Mouse (Mus musculus): Measurements from ENCODE around the gene Trip10. TPM values are rescaled to one million over a fixed set of nuclear protein-coding genes. Genes with fewer than 3 reads are reported as not detected.
A peak's percentile ranks its signal among the peaks of the same experiment; 100 is the strongest.
"Not testable (repeated sequence)": the region's sequence is repeated elsewhere in the genome, so short reads cannot be mapped to it uniquely, and the experiment has no call there.

Gene Trip10
- polyA plus RNA-seq, 1 experiment: not detected

GRCm38 (mm10) chr17:57267556-57268126 is 18.4 kb downstream of the Trip10 start:
- 0 out of 2 replicates have a peak, but pooled peaks cover 2% of the 10 kb centered on the region for H3K4me1 ChIP-seq (ENCODE audit: control insufficient read depth, insufficient read depth, low read length)
- TF ChIP-seq CTCF (IDR thresholded peaks at IDR 0.05; ENCODE audit: insufficient read depth, low read depth, low read length) (no peak), POLR2A (IDR thresholded peaks at IDR 0.05; ENCODE audit: insufficient read depth, low read depth, low read length) (no peak)
- H3K4me3 ChIP-seq (ENCODE audit: insufficient read depth, low read depth, low read length): no peak overlapping the region
- 94% methylated on average over 6 of the region's 6 CpGs for WGBS
- H3K27ac ChIP-seq (ENCODE audit: insufficient read depth, low read depth, low read length): no peak overlapping the region

GRCm38 (mm10) chr17:57271301-57271700 is 22.0 kb downstream of the Trip10 start:
- 54% methylated on average over 9 of the region's 9 CpGs for WGBS
- H3K4me3 ChIP-seq (ENCODE audit: insufficient read depth, low read depth, low read length): no peak overlapping the region
- peaks cover 13% of the 10 kb centered on the region for H3K4me1 ChIP-seq (ENCODE audit: control insufficient read depth, insufficient read depth, low read length)
- no peak overlapping the region for H3K27ac ChIP-seq (ENCODE audit: insufficient read depth, low read depth, low read length)
- TF ChIP-seq POLR2A (IDR thresholded peaks at IDR 0.05; ENCODE audit: insufficient read depth, low read depth, low read length) (no peak), CTCF (IDR thresholded peaks at IDR 0.05; ENCODE audit: insufficient read depth, low read depth, low read length) (no peak)

GRCm38 (mm10) chr17:57273846-57274245 is 24.6 kb downstream of the Trip10 start:
- no peak overlapping the region for H3K27ac ChIP-seq (ENCODE audit: insufficient read depth, low read depth, low read length)
- no peak overlapping the region for H3K4me3 ChIP-seq (ENCODE audit: insufficient read depth, low read depth, low read length)
- H3K4me1 ChIP-seq (ENCODE audit: control insufficient read depth, insufficient read depth, low read length): peaks cover 13% of the 10 kb centered on the region
- 51% methylated on average over 7 of the region's 7 CpGs for WGBS
- TF ChIP-seq POLR2A (IDR thresholded peaks at IDR 0.05; ENCODE audit: insufficient read depth, low read depth, low read length): no peak
- no peak for TF ChIP-seq CTCF (IDR thresholded peaks at IDR 0.05; ENCODE audit: insufficient read depth, low read depth, low read length)

GRCm38 (mm10) chr17:57274686-57275085 is 25.4 kb downstream of the Trip10 start:
- H3K4me1 ChIP-seq (ENCODE audit: control insufficient read depth, insufficient read depth, low read length): peaks cover 13% of the 10 kb centered on the region
- H3K4me3 ChIP-seq (ENCODE audit: insufficient read depth, low read depth, low read length): peak overlapping the region; percentile 55
- H3K27ac ChIP-seq (ENCODE audit: insufficient read depth, low read depth, low read length): no peak overlapping the region
- WGBS: 14% methylated on average over 15 of the region's 15 CpGs
- TF ChIP-seq POLR2A (IDR thresholded peaks at IDR 0.05; ENCODE audit: insufficient read depth, low read depth, low read length) (no peak), CTCF (IDR thresholded peaks at IDR 0.05; ENCODE audit: insufficient read depth, low read depth, low read length) (no peak)

GRCm38 (mm10) chr17:57275111-57275996 is 26.1 kb downstream of the Trip10 start:
- Histone ChIP-seq H3K4me1 (ENCODE audit: control insufficient read depth, insufficient read depth, low read length) (peaks cover 13% of the 10 kb centered on the region), H3K4me3 (ENCODE audit: insufficient read depth, low read depth, low read length) (peak overlapping the region; percentile 55), H3K27ac (ENCODE audit: insufficient read depth, low read depth, low read length) (no peak overlapping the region)
- under 1% methylated on average over 53 of the region's 53 CpGs for WGBS
- no peak for TF ChIP-seq CTCF (IDR thresholded peaks at IDR 0.05; ENCODE audit: insufficient read depth, low read depth, low read length)
- TF ChIP-seq POLR2A (IDR thresholded peaks at IDR 0.05; ENCODE audit: insufficient read depth, low read depth, low read length): no peak

GRCm38 (mm10) chr17:57275997-57276351 is 26.7 kb downstream of the Trip10 start:
- peak overlapping the region; percentile 55 for H3K4me3 ChIP-seq (ENCODE audit: insufficient read depth, low read depth, low read length)
- H3K4me1 ChIP-seq (ENCODE audit: control insufficient read depth, insufficient read depth, low read length): peaks cover 13% of the 10 kb centered on the region
- TF ChIP-seq POLR2A (IDR thresholded peaks at IDR 0.05; ENCODE audit: insufficient read depth, low read depth, low read length) (no peak), CTCF (IDR thresholded peaks at IDR 0.05; ENCODE audit: insufficient read depth, low read depth, low read length) (no peak)
- no peak overlapping the region for H3K27ac ChIP-seq (ENCODE audit: insufficient read depth, low read depth, low read length)
- 1% methylated on average over 13 of the region's 13 CpGs for WGBS

GRCm38 (mm10) chr17:57276634-57277121 is 27.4 kb downstream of the Trip10 start:
- TF ChIP-seq POLR2A (IDR thresholded peaks at IDR 0.05; ENCODE audit: insufficient read depth, low read depth, low read length) (no peak), CTCF (IDR thresholded peaks at IDR 0.05; ENCODE audit: insufficient read depth, low read depth, low read length) (peak; percentile 66)
- WGBS: under 1% methylated on average over 20 of the region's 20 CpGs
- Histone ChIP-seq H3K4me1 (ENCODE audit: control insufficient read depth, insufficient read depth, low read length) (peaks cover 13% of the 10 kb centered on the region), H3K27ac (ENCODE audit: insufficient read depth, low read depth, low read length) (peak overlapping the region; percentile 49; the same call in 1 of the 2 replicates), H3K4me3 (ENCODE audit: insufficient read depth, low read depth, low read length) (peak overlapping the region; percentile 44)

GRCm38 (mm10) chr17:57277598-57278261 is 28.5 kb downstream of the Trip10 start:
- H3K27ac ChIP-seq (ENCODE audit: insufficient read depth, low read depth, low read length); H3K4me3 ChIP-seq (ENCODE audit: insufficient read depth, low read depth, low read length): not testable (repeated sequence)
- 92% methylated on average over 4 of the region's 5 CpGs for WGBS
- peaks cover 13% of the 10 kb centered on the region for H3K4me1 ChIP-seq (ENCODE audit: control insufficient read depth, insufficient read depth, low read length)

- no peak overlapping the region for H3K27ac ChIP-seq (ENCODE audit: insufficient read depth, low read depth, low read length)
- TF ChIP-seq CTCF (IDR thresholded peaks at IDR 0.05; ENCODE audit: insufficient read depth, low read depth, low read length): no peak
- TF ChIP-seq POLR2A (IDR thresholded peaks at IDR 0.05; ENCODE audit: insufficient read depth, low read depth, low read length): no peak
- WGBS: 92% methylated on average over 2 of the region's 2 CpGs
- peaks cover 13% of the 10 kb centered on the region for H3K4me1 ChIP-seq (ENCODE audit: control insufficient read depth, insufficient read depth, low read length)
- H3K4me3 ChIP-seq (ENCODE audit: insufficient read depth, low read depth, low read length): no peak overlapping the region
Measured at GRCm38 (mm10) chr17:57278537-57278936, 29.3 kb downstream of the Trip10 start.
